Mouse (Mus musculus): Measurements from ENCODE around the gene Lexm.

DNA sequence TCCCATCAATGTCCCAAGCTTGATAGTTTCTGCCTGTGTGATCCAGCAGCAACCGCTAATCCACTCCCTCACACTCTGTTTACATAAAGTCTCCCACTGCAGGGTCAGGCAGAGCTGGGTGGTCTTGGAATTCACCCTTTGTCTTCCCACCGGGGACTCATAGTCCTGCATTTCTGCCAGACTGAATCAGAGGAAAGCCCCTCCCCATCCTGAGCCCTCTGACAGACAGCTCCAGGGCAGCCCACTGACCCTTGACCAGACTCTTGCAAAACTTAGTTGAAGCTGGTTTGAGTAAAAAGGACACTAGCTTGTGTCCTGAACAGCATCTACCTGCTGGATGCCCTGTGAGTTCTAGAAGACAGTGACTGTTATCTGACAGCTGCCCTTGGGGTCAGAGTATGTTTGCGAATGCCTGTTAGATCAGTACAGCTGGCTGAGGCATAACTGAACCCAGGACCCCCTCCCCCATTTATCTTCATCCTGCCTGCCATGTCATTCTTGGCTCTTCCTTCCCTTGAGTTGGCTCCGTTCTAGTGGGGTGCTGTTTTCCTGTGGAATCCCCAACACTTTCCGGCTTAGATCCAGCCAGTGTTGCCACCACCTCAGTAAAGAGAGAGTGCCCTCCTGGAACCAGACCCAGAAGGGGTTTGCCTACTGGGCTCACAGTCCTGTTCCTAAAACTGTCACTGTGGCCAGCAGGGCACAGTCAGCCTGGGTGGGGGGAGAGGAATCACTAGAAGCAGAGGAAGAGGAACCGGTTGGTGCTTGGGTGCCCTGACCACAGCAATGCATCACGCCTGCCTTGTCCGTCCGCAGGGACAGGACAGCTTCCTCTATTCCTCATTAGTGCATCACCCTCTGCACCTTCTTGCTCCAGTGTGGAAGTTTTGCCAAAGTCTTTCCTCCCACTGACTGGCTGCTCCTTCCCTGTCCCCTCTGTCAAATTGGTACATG, 53.9 kb downstream of the Lexm start:
- TF ChIP-seq POLR2A (IDR thresholded peaks at IDR 0.05; ENCODE audit: insufficient read depth, low read depth, low read length) (no peak), CTCF (IDR thresholded peaks at IDR 0.05) (no peak)
